In the genomic region with DNA sequence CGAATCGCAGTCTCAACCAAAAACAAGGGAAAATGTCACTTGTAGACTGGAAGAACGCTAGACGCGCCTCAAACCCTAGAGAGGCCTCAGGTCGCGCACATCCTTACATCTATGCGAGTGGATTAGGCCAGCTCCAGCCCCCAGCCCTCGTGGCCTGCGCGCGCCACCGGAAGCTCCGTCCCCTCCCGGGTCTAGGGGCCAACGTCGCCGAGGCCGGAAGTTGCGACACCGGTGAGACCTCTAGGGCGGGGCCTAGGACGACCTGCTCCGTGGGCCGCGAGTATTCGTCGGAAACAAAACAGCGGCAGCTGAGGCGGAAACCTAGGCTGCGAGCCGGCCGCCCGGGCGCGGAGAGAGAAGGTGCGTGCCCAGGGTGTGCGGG, we compare ENCODE assay signal across 8 mouse cellular contexts. TPM values are rescaled to one million over a fixed set of nuclear protein-coding genes. Genes with fewer than 3 reads are reported as not detected.
A peak's percentile ranks its signal among the peaks of the same experiment; 100 is the strongest.
DNase-seq lines count a peak whose midpoint lies in the region; ATAC-seq and TF ChIP-seq lines count a peak whose summit lies in the region.

A gene (plus strand): TSS at position 219 of the 382 bp plus-strand sequence.

- H3K36me3 ChIP-seq in embryonic facial prominence, embryonic 13.5 days = peaks cover 10% of the 10 kb centered on the region; the same call in 1 of the 2 replicates
- peaks cover 5% of the 10 kb centered on the region for H3K36me3 ChIP-seq in heart, adult 2 months (ENCODE audit: control insufficient read depth, insufficient read depth, low read length)
- peaks cover 12% of the 10 kb centered on the region; the same call in 1 of the 2 replicates for H3K36me3 ChIP-seq in limb, embryonic 13.5 days
- peaks cover 2% of the 10 kb centered on the region; the same call in 1 of the 2 replicates for H3K36me3 ChIP-seq in midbrain, embryonic 16.5 days (ENCODE audit: control insufficient read depth, insufficient read depth, low read length)

- H3K27me3 ChIP-seq in embryonic facial prominence, embryonic 13.5 days = no peaks in the 10 kb centered on the region
- H3K27me3 ChIP-seq in heart, adult 2 months (ENCODE audit: control insufficient read depth, insufficient read depth, low read length) = no peaks in the 10 kb centered on the region
- no peaks in the 10 kb centered on the region for H3K27me3 ChIP-seq in limb, embryonic 13.5 days
- no peaks in the 10 kb centered on the region for H3K27me3 ChIP-seq in midbrain, embryonic 16.5 days (ENCODE audit: control insufficient read depth, insufficient read depth, low read depth, low read length)

- H3K4me3 ChIP-seq in embryonic facial prominence, embryonic 13.5 days = peak within 1 kb of the TSS; percentile 91
- peak within 1 kb of the TSS; percentile 88 for H3K4me3 ChIP-seq in heart, adult 2 months
- H3K4me3 ChIP-seq in limb, embryonic 13.5 days = peak within 1 kb of the TSS; percentile 94
- peak within 1 kb of the TSS; percentile 97 for H3K4me3 ChIP-seq in midbrain, embryonic 16.5 days (ENCODE audit: low read depth, low read length)

- peak within 1 kb of the TSS; percentile 84 for H3K4me2 ChIP-seq in embryonic facial prominence, embryonic 13.5 days
- H3K4me2 ChIP-seq in limb, embryonic 13.5 days (replicated peaks) = peak within 1 kb of the TSS; percentile 86
- H3K4me2 ChIP-seq in midbrain, embryonic 16.5 days (ENCODE audit: low read length) = peak within 1 kb of the TSS; percentile 80

- peak within 1 kb of the TSS; percentile 95 for H3K27ac ChIP-seq in embryonic facial prominence, embryonic 13.5 days
- H3K27ac ChIP-seq in heart, adult 2 months = peak within 1 kb of the TSS; percentile 94
- H3K27ac ChIP-seq in limb, embryonic 13.5 days = peak within 1 kb of the TSS; percentile 93
- peak within 1 kb of the TSS; percentile 94 for H3K27ac ChIP-seq in midbrain, embryonic 16.5 days (ENCODE audit: low read length)

- TF ChIP-seq EP300 in heart, adult 2 months (IDR thresholded peaks at IDR 0.05; ENCODE audit: insufficient read depth, low read depth, low read length) = peak; percentile 60; the same call in 1 of the 2 replicates

- peak; percentile 83 for TF ChIP-seq POLR2A in heart, adult 2 months (IDR thresholded peaks at IDR 0.05; ENCODE audit: insufficient read depth, low read depth, low read length)

- WGBS in embryonic facial prominence, embryonic 13.5 days = 0% methylated on average over 38 of the region's 38 CpGs
- under 1% methylated on average over 38 of the region's 38 CpGs for WGBS in heart, adult 2 months
- WGBS in limb, embryonic 13.5 days = under 1% methylated on average over 38 of the region's 38 CpGs
- 0% methylated on average over 31 of the region's 38 CpGs for WGBS in midbrain, embryonic 16.5 days

- H3K79me2 ChIP-seq in heart, adult 2 months (replicated peaks; ENCODE audit: control insufficient read depth, insufficient read depth, low read length) = peaks cover 7% of the 10 kb centered on the region

- no peaks in the 10 kb centered on the region for H3K9me3 ChIP-seq in embryonic facial prominence, embryonic 13.5 days
- H3K9me3 ChIP-seq in limb, embryonic 13.5 days = no peaks in the 10 kb centered on the region
- no peaks in the 10 kb centered on the region for H3K9me3 ChIP-seq in midbrain, embryonic 16.5 days (replicated peaks; ENCODE audit: control insufficient read depth, low read length, poor library complexity, severe bottlenecking)

- H3K9ac ChIP-seq in embryonic facial prominence, embryonic 13.5 days = peak within 1 kb of the TSS; percentile 91
- H3K9ac ChIP-seq in heart, adult 2 months (ENCODE audit: low read depth, low read length) = peak within 1 kb of the TSS; percentile 91
- peak within 1 kb of the TSS; percentile 91 for H3K9ac ChIP-seq in limb, embryonic 13.5 days
- peak within 1 kb of the TSS; percentile 91 for H3K9ac ChIP-seq in midbrain, embryonic 16.5 days (ENCODE audit: low read depth, low read length)

- peaks cover 20% of the 10 kb centered on the region for H3K4me1 ChIP-seq in embryonic facial prominence, embryonic 13.5 days
- H3K4me1 ChIP-seq in heart, adult 2 months (ENCODE audit: control insufficient read depth, insufficient read depth, low read length) = peaks cover 5% of the 10 kb centered on the region
- peaks cover 26% of the 10 kb centered on the region for H3K4me1 ChIP-seq in limb, embryonic 13.5 days
- peaks cover 18% of the 10 kb centered on the region for H3K4me1 ChIP-seq in midbrain, embryonic 16.5 days (ENCODE audit: control insufficient read depth, insufficient read depth, low read length)

- ATAC-seq in embryonic facial prominence, embryonic 13.5 days (ENCODE audit: insufficient number of reproducible peaks, insufficient read depth, low FRiP score, low TSS enrichment, low read depth) = peak; percentile 95
- ATAC-seq in limb, embryonic 13.5 days (ENCODE audit: low FRiP score, low read depth) = peak; percentile 99
- ATAC-seq in midbrain, embryonic 16.5 days = peak; percentile 100

- DNase-seq in 3134 (ENCODE audit: extremely low read depth, insufficient read length, low spot score) = peak; percentile 88
- peak; percentile 97 for DNase-seq in adrenal gland, postnatal 36 days
- DNase-seq in heart, adult 2 months = peak; percentile 94 to 95
- peak; percentile 89 to 91 for DNase-seq in kidney, adult 8-10 months
- peak; percentile 89 to 95 for DNase-seq in spleen, postnatal 10 days (ENCODE audit: low spot score in 2 of 2)

- intact Hi-C loops in heart, adult 2 months (cut with DNase I) = loop anchor here (5.0 kb wide), 1 partner anchor 56 kb away; a partner anchor contains a TSS

- no peak for TF ChIP-seq CTCF in heart, adult 2 months (IDR thresholded peaks at IDR 0.05)

RNA-seq across cellular contexts. Expression of the gene that starts here (rescaled TPM):
- total RNA-seq in adrenal gland, postnatal 36 days (2021) = 10 to 100 TPM; 63.6 to 72.3 TPM
- polyA plus RNA-seq in embryonic facial prominence, embryonic 13.5 days (2015; fragmentation: Nextera tagmentation; extraction: Ambion mirVana) = 58.7 and 67.4 TPM in 2 replicates
- total RNA-seq in heart, adult 2 months (2021) = 10 to 100 TPM; 35.1 to 38.0 TPM
- 16.8 and 24.5 TPM in 2 replicates for polyA plus RNA-seq in heart, adult 2 months (2012; rRNA removed)
- polyA plus RNA-seq in limb, embryonic 13.5 days (2015; fragmentation: Nextera tagmentation; extraction: Ambion mirVana) = 60.1 TPM in 2 replicates
- polyA plus RNA-seq in midbrain, embryonic 16.5 days (2015; fragmentation: Nextera tagmentation; extraction: Ambion mirVana) = 72.7 and 74.9 TPM in 2 replicates

Comparison
In these comparisons a context has a peak if more than half of its experiments do, and no peak if none do; other contexts are left out.
1. Peak in every context shown above with its lines: DNase-seq, ATAC-seq, H3K4me3 ChIP-seq and H3K27ac ChIP-seq.